Mouse (Mus musculus) common myeloid progenitor, adult 5-6 weeks (primary cell): ENCODE data around the gene Nol8. TPM values are rescaled to one million over a fixed set of nuclear protein-coding genes. Genes with fewer than 3 reads are reported as not detected.

Experiments used
- ATAC-seq: replicated peaks from 2 replicates; pipeline ENCODE4 v1.8.0; 2016; ENCODE audit warnings: low read depth, mild to moderate bottlenecking, moderate TSS enrichment, inconsistent platforms; ENCODE audit not compliant: poor library complexity, severe bottlenecking
- total RNA-seq: library from RNA; stranded (forward); fragments of 200-1000, 187-1606 nt; gene quantifications from 2 replicates; pipeline ENCODE4 v1.2.3, GENCODE M21; 2017

The Nol8 gene
- total RNA-seq: 55.2 and 79.7 TPM in 2 replicates

GRCm38 (mm10) chr13:49652481-49653179, at the start of gene Nol8, which contains the start of gene Cenpp:
Gene Nol8, plus strand, starts transcription at chr13:49653078.
Gene Cenpp, minus strand, starts transcription at chr13:49652785.
- ATAC-seq: peak; percentile 96

- ATAC-seq: no peak
Observed at GRCm38 (mm10) chr13:49603603-49604002, 49.3 kb upstream of the Nol8 start.

- no peak for ATAC-seq
Observed at GRCm38 (mm10) chr13:49607714-49608113, 45.2 kb upstream of the Nol8 start, which contains the start of gene Ogn. Gene Ogn, plus strand, starts transcription at chr13:49608046.

- ATAC-seq: no peak
Observed at GRCm38 (mm10) chr13:49608589-49609322, 44.1 kb upstream of the Nol8 start.

- no peak for ATAC-seq
Observed at GRCm38 (mm10) chr13:49617021-49617420, 35.9 kb upstream of the Nol8 start.

- ATAC-seq: no peak
Observed at GRCm38 (mm10) chr13:49618365-49618764, 34.5 kb upstream of the Nol8 start.

- ATAC-seq: no peak
Observed at GRCm38 (mm10) chr13:49623216-49623615, 29.7 kb upstream of the Nol8 start.

- no peak for ATAC-seq
Observed at GRCm38 (mm10) chr13:49628167-49628566, 24.7 kb upstream of the Nol8 start.

- ATAC-seq: no peak
Observed at GRCm38 (mm10) chr13:49629076-49629475, 23.8 kb upstream of the Nol8 start.

GRCm38 (mm10) chr13:49639965-49640364, 12.9 kb upstream of the Nol8 start:
- no peak for ATAC-seq

GRCm38 (mm10) chr13:49642650-49643049, 10.2 kb upstream of the Nol8 start:
- no peak for ATAC-seq

- ATAC-seq: no peak
Observed at GRCm38 (mm10) chr13:49643669-49644362, 9.1 kb upstream of the Nol8 start.

GRCm38 (mm10) chr13:49644731-49645529, 7.9 kb upstream of the Nol8 start:
- ATAC-seq: peak; percentile 52; the same call in 1 of the 2 replicates

GRCm38 (mm10) chr13:49646019-49646418, 6.9 kb upstream of the Nol8 start:
- ATAC-seq: no peak

- ATAC-seq: no peak
Observed at GRCm38 (mm10) chr13:49651136-49651535, 1.7 kb upstream of the Nol8 start.

GRCm38 (mm10) chr13:49651781-49652351, 1.0 kb upstream of the Nol8 start:
- no peak for ATAC-seq

- peak; percentile 60 for ATAC-seq
Observed at GRCm38 (mm10) chr13:49653180-49653541, 283 bp downstream of the Nol8 start.

- ATAC-seq: no peak
Observed at GRCm38 (mm10) chr13:49677793-49678192, 24.9 kb downstream of the Nol8 start.

- peak; percentile 99 for ATAC-seq
Observed at GRCm38 (mm10) chr13:49681351-49682232, 28.7 kb downstream of the Nol8 start, which contains the start of gene Iars. Gene Iars, plus strand, starts transcription at chr13:49682100.
